Mouse (Mus musculus) heart, postnatal 10 days (tissue): ENCODE data around the gene Bcat2. TPM values are rescaled to one million over a fixed set of nuclear protein-coding genes. Genes with fewer than 3 reads are reported as not detected.
"Not testable (repeated sequence)": the region's sequence is repeated elsewhere in the genome, so short reads cannot be mapped to it uniquely, and the experiment has no call there.

Experiments used
- DNase-seq, 2 experiments: peaks; one replicate each; pipeline ENCODE4 v3.0.0; 2021
- intact Hi-C: fragments of 180-260 bp; cut with DNase I; formaldehyde crosslinking; loops from one replicate; pipeline ENCODE4 v1.15.1; 2025
- total RNA-seq, 2 experiments: library from RNA; stranded (reverse); gene quantifications; 2 replicates each; pipeline ENCODE4 v1.2.3; 2021

Gene Bcat2
- 10 to 100 TPM; 54.7 to 54.9 TPM for total RNA-seq

DNA sequence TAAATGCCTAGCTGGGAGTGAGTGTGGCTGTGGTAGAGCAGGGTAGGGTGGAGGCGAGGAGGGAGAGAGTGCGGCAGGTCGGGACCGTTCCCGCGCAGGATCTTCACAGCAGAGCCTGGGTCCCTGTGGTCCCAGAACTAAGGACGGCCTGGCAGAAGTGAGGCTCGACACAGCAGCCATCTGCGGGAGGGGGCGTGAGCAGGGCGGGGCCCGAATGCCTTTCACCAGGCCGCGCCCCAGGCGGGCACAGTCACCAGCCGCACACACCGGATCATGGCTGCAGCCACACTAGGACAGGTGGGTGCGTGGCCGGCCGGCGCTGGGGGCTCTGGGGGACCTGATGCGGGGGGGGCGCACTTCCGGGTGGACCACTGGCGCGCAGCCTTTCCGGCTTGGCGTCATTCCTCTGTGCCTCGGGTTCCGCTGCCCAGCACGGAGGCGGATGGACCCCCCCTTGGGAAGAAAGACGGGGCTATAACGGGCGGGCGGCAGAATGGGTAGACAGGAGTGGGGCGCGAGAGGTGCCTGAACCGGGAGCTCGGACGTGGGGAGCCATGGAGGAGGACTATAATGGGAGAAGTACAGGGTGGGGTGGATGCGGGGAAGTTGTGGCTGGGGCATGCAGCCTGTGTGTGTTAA, at the start of gene Bcat2:
TSS of gene Bcat2 (plus strand) at position 51 of the 639 bp plus-strand sequence.
- intact Hi-C loops = loop anchor here (2.0 kb wide), 1 partner anchor 19 kb away; no protein-coding TSS in a partner anchor
- peak; percentile 80 to 82 for DNase-seq

DNA sequence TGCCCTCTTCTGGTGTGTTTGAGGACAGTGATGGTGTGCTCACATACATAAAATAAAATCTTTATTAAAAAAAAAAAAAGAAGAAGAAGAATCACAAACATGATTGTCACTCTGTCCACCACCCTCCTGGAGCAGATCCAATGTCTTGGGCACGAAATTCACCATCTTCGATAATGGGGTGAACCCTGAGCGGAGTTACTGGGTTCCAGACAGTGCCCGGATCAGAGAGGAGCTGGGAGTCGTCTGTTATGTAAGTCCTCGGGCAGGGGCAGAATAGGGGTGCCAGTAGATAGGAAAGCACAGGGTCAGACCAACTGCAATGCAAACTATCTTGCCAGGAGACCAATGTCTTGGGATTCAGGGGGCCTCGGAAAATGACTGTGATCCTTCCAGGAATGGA, 49.3 kb upstream of the Bcat2 start:
- intact Hi-C loops = no loop called here
- DNase-seq = no peak

DNA sequence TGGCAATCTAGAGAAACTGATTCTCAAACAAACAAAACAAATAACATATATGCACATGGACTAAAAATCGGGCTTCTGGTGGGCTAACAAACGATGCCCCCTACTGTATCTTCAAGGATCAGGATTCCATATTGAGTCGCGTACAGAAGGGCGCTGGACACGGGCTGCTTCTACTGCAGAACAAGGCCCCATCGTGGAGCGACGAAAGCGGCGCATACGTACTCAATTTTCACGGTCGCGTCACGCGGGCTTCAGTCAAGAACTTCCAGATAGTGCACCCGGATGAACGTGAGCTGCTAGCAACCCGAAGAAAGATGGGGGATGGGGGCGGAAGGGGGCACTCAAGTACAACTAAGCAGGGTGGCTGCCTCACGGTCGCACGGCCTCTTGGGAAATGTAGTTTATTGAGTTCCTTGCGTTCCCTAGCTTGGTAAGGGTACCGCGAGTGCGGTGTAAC, 48.2 kb upstream of the Bcat2 start:
- intact Hi-C loops = loop anchor here (2.0 kb wide), 2 partner anchors 45 to 55 kb away; partner anchors contain the start of gene Bax
- peak; percentile 91 to 92 for DNase-seq

DNA sequence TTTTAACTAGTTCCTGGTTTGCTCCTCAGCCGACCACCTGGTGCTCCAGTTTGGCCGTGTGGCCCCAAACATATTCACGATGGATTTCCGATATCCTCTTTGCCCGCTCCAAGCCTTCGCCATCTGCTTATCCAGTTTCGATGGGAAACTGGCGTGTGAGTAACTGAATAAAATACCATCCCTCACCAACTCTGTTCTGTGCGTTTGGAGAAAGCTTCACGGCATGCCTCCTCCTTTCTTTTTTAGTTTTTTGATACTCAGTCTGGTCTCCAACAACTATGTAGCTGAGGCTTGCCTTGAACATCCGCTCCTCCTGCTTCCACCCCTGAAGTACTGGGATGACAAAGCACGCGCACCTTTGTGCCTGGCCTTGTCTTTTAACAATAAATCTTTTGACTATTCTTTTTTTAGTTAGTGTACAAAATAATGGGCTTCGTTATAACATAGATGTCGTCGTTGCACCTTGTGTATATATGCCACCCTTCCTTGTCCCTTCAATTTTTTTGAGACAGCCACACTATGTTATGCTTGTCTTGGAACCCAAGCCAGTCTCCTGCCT, 47.7 kb upstream of the Bcat2 start:
- intact Hi-C loops = loop anchor here (2.0 kb wide), 2 partner anchors 45 to 55 kb away; partner anchors contain the start of gene Bax

DNA sequence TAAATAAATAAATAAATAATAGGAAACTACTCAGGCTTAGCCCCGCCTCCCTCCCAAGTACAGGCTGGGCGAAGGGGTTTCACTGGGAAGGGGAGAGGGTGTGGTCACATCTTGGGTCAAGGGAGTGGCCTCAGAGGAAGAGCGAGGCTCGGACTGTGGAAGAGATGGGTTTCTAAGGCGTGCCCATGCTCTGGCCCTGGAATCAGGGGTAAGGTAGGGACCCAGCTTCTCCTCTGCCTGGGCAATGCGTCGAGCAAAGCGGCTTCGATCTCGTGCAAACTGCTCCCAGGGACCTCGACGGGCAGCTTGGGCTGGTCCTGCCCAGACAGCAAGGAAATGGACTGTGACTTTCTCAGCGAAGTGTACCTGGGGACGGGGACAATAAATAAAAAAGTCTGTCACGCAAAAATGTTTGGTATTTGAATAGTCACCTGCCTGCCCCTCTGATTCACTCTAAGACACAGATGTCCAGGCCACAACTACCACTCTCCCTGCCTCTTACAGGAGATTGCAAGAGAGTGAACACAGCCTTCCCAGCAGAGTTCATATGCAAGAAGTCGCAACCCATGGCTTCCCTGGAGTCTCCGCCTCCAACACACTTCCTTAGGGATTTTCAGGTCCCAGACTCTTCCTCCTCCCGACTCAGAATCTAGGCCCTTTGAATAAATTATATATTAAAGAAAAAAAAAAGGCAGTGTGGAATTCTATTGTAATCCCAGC, 46.8 kb upstream of the Bcat2 start:
- intact Hi-C loops = loop anchor here (2.0 kb wide), 2 partner anchors 46 to 56 kb away; partner anchors contain the start of gene Bax
- DNase-seq = no peak

More for the DNA sequence above, 47.7 kb upstream of the Bcat2 start:
- no peak for DNase-seq

DNA sequence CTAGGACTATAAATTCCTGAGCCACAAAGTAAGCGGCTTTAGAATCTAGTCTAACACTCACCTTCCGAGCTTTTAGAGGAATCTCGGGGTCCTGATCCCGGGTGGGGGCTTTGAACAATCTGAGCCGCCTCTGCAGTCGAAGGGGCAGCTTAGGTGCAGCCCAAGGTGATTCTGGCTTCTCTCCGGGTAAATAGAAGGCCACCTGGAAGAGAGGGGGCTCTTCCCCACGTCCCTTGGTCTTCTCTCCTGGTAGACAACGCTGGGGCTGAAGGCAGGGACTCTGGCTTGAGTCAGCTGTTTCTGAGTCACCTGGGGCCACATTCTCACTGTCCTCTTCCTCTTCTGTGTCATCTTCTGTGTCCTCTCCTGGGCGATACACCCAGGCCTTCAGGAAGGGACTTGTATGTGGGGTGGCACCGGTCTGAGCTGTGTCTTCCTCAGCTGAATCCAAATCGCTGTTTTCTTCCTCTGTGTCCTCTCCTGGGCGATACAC, 46.2 kb upstream of the Bcat2 start:
- intact Hi-C loops = loop anchor here (2.0 kb wide), 2 partner anchors 47 to 57 kb away; partner anchors contain the start of gene Bax

DNA sequence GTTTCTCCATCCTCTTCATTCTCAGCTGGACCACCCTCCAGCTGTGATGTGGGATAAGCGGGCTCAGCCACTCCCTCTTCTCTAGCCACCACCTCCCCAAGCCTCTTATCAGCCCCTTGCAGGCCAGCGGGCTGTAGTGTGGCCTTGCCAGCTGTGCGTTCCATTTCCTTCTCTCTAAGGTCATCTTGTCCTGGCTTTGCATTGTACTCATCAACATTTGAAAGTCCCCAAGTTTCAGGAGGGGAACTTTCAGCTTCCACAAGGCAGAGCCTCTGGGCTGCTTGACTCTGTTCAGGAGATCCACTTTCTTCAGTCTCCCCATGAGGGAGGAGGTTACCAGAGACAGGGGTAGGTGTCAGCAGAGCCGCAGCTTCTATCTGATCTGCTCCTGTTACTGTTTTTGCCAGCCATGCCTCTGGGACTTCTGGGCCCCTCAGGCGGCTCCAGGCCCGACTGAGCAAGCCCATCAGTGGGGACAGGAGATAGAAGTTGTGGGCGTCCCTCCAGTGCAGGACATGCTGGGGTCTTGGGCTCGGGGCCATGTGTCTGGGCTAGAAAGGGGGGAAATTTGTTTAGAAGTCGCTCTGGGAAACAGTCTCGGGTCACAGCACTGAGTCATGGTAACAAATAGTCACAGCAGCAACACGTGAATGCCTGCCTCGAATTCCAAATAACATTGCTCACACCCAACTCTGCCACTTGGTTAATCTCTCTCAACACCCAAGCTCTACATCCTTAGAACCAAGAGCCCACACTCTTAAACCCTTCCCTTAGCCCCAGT, 44.9 kb upstream of the Bcat2 start:
- intact Hi-C loops = no loop called here
- peak; percentile 67 to 70 for DNase-seq

More for the DNA sequence above, 46.2 kb upstream of the Bcat2 start:
- DNase-seq = no peak

DNA sequence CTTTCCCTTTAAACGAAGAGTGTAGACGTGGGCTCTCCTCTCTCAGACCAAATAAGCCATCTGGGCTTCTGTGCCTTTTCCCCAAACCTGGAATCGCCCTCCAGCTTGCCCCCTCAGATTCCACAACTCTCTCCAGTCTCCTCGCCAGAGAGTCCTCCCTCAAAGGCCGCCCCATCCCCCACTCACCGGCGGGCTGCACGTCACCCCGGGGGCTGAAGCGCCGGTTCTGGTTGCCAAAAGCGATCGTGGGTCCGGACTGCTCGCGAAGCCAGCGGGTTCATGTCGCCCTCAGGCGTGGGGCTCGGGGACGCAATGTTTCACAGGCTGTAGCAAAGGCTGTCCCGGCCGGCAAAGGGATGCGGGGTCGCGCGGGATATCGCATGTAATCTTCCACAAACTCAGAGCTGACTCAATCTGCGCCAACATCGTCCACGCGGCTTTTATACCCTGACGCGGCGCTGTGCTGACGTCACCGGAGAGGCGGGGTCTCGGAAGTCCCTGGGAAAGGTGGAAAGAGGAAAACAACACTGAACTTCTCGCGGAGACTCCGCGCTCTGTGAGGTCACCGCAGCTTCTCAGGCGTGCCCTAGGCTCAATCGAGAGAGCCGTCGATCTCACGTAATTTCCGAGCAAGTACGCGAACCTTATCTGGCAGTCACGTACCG, 44.0 kb upstream of the Bcat2 start, which contains the start of the genes Ppp1r15a and Plekha4:
TSS of gene Ppp1r15a (minus strand) at position 460 of the 665 bp plus-strand sequence.
TSS of gene Plekha4 (plus strand) at position 522 of the 665 bp plus-strand sequence.
- intact Hi-C loops = no loop called here

DNA sequence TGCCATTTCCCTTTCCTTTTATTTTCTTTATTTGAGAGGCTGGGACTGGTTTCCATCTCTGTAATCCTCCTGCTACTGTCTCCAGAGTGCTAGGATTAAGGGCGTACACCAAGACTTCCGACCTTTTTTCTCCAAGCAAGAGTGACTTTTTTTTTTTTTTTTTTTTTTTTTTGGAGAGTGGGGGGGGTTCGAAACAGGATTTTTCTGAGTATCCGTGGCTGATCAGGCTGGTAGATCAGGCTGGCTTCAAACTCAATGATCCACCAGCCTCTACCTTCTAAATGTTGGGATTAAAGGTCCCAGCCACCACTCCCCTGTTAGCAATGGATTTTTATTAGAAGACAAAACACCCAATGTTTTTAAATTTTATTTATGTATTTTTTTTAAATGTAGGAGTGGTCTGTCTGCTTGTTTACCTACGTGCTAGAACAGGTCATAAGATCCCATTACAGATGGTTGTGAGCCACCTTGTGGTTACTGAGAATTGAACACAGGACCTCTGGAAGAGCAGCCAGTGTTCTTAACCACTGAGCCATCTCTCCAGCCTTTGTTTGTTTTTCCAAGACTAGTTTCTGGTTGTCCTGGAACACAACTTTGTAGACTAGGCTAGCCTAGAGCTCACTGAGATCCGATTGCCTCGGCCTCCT, 43.4 kb upstream of the Bcat2 start:
- peak in 1 of 2 experiments; percentile 48 for DNase-seq
- intact Hi-C loops = no loop called here

More for the DNA sequence above, 44.0 kb upstream of the Bcat2 start, which contains the start of the genes Ppp1r15a and Plekha4:
- peak; percentile 97 to 98 for DNase-seq

DNA sequence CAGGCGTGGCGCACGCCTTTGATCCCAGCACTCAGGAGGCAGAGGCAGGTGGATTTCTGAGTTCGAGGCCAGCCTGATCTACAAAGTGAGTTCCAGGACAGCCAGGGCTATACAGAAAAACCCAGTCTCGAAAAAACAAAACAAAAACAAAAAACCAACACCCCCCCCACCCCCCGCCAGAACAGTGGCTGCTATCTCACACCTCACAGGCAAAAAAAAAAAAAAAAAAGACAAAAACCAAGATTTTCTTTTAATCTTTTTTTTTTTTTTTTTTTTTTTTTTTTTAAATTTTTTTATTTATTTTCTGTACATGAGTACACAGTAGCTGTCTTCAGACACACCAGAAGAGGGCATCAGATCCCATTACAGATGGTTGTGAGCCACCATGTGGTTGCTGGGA, 42.8 kb upstream of the Bcat2 start:
- intact Hi-C loops, DNase-seq: not testable (repeated sequence)

DNA sequence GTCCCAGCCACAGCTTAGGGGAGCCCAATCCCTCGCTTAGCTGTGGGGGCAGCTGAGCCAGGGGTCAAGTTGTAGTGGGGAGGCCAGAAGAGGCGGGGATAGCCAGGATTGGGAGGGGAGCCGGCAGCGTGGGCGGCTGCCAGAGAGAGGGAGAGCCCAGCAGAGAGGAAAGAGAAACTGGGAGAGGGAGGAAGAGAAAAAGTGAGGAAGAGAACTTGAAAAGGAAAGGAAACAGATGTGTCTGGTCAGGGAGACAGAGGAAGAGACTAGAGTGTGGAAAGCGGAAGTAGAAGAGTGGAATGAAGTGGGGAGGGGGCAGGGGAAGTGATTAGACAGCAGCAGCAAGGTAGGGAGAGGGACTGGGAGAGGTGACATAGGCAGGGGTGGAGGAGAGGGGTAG, 40.5 kb upstream of the Bcat2 start:
- intact Hi-C loops = no loop called here
- peak in 1 of 2 experiments; percentile 55 for DNase-seq

DNA sequence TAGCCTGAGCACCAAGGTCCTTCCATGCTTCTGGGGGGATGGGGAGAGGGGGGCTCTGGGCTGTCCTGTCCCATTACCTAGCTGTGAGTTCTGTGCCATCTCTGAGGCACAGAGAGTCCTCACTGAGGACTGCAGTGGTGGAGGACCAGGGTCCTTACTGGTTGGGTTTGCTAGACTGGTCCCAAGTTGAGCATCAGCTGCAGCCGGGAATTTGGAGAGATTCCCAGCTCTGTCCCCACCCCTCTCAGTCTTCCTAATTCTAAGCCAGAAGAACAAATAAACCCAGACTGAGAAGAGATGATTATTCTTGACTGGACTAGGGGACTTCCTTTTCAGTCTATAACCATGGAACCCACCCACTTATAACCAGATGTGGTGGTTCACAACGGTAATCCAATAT, 39.3 kb upstream of the Bcat2 start:
- intact Hi-C loops = no loop called here
- DNase-seq = peak; percentile 54 to 60

DNA sequence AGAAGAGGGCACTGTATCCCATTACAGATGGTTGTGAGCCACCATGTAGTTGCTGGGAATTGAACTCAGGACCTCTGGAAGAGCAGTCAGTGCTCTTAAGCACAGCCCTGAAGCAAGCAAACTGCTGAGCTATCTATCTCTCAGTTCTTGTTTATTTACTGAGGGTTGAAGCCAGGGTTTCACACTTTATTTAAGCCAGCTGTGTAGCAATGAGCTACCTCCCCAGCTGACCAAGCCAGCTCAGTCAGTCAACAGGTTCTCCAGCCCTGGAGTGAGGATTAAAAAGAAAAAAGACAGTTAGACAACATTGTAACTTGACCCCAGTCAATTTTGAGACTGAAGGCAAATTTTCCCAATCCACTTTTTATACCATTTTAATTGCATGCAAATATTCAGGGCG, 34.3 kb upstream of the Bcat2 start:
- intact Hi-C loops = no loop called here
- DNase-seq = no peak

DNA sequence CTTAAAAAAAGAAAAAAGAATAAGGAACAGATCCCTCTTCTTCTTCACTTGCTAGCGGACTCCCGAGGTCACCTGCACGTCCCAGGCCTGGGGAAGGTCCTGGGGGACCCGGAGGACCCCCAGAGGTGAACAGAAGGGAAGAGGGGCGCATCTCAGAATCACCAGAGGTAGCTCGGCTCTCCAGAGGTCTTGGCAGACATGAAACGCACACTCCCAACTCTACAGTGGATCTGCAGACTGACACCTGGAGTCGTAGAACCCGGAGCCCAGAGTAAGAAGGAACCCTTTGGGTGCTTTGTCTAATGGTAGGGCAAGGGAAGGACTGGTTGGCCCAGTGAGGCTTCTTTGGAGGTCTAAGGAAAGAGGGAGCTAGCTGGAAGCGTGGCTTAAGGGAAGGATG, 32.4 kb upstream of the Bcat2 start:
- DNase-seq = no peak
- intact Hi-C loops = no loop called here

DNA sequence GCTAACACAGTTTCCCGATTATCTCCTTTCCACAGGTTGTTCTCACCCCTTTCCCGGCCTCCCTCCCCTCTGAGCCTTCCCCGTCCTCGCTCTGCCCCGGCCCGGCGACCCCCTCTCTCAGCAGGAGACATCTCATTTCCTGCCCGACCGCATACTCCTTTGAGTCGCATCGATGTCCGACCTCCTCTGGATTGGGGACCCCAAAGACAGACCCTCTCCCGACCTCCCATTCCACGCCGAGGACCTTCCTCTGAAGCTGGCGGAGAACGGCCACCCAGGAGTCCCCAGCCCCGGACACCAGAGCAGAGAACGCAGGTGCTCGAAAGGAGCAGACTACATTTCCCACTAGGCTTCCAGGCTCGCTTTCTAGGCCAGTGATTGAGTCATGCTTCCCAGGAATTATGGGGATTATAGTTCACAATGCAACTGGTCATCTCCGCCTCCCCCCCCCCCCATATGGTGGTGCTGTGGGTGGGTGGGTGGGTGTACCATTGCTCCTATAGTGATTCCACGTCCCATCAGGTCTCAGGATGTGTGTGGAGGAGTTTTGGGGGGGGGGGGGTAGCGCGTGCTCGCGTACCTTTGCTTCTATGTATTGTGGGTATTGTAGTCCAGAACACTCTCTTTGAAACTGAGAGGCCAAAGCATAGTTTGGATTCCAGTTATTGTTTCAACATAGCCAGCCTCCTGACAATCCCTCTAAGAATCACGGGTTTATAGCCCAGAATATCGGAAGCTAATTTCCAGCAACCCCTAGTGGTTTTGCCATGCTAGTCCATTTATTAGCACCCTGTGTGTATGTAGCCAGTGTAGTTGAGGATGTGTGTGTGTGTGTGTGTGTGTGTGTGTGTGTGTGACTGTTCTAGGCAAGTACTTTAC, 31.6 kb upstream of the Bcat2 start:
- intact Hi-C loops = no loop called here

DNA sequence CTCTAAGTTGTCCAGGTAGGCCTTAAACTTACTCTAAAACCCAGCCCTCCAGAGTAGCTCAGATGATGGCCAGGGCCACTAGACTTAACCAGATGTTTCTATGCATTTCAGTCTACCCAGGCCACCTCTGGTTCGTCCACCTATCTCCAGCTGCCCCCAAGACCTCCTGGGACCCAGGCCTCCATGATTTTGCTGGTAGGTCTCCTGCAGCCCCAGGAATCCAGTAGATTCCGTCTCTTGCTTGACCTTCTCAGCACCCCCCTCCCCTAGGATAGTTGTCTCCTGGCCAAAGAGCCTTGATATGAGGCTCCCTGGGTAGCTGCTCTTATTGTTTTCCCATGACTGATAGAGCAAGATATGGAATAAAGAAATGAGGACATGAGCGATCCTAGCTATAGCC, 30.9 kb upstream of the Bcat2 start:
- DNase-seq = no peak
- intact Hi-C loops = no loop called here

More for the DNA sequence above, 31.6 kb upstream of the Bcat2 start:
- DNase-seq = peak; percentile 56 to 67

DNA sequence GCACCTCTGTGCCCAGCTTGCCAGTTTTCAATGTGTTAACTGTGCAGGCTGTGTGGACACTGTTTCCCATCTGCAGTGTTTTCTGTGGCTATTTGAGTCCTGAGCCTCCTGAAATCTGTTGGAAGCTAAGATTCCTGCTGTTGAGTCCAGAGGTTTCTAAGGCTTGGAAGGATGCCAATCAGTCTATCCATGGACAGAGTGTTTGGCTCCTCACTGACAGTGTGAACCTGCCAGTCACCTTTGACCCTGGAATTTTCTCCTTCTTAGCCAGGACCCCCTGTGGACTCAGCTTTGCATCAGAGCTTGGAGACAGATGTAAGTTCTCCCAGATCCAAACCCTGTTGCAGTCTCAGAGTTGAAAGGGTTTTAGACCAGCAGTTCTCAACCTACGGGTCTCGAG, 29.7 kb upstream of the Bcat2 start:
- DNase-seq = no peak
- intact Hi-C loops = no loop called here

DNA sequence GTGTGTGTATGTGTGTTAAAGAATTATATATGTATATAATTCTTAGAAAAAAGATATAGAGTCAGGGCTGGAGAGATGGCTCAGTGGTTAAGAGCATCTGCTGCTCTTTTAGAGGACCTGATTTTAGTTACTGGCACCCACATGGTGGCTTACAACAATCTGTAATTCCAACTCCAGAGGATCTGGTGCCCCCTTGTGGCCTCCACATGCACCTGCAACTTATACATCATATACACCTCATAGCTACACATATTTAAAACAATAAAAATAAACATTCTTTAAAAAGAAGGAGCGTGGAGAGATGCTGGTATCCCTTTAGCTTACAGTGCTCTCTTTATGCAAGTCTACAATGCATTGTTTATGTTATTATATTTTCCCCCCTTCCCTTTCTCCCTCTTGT, 25.4 kb upstream of the Bcat2 start:
- intact Hi-C loops = no loop called here
- DNase-seq = no peak
